Mouse (Mus musculus) forelimb bud, embryonic 11.5 days (tissue): ENCODE measurements around the gene Defa31.
"Not testable (repeated sequence)": the region's sequence is repeated elsewhere in the genome, so short reads cannot be mapped to it uniquely, and the experiment has no call there.

Experiments used
- DNase-seq: peaks from one replicate; pipeline ENCODE4 v3.0.0-alpha.2; 2012; ENCODE audit warnings: low read depth, low spot score

The Defa31 gene

DNA sequence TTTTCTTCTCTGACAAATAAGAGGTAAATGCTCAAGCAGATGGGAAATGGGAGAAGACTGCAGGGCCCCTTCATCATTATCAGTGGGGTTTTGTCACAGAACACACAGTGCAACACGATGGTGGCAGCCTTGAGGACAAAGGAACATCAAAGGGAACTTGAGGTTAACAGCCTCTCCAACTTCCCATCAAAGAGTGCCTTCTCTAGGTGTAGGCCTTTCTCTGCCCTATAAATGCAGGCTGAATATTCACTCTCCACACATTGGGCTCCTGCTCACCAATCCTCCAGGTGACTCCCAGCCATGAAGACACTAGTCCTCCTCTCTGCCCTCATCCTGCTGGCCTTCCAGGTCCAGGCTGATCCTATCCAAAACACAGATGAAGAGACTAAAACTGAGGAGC, at the start of gene Defa31:
Gene Defa31, plus strand, starts transcription at position 301 of the 400 bp plus-strand sequence.
- DNase-seq = not testable (repeated sequence)

DNA sequence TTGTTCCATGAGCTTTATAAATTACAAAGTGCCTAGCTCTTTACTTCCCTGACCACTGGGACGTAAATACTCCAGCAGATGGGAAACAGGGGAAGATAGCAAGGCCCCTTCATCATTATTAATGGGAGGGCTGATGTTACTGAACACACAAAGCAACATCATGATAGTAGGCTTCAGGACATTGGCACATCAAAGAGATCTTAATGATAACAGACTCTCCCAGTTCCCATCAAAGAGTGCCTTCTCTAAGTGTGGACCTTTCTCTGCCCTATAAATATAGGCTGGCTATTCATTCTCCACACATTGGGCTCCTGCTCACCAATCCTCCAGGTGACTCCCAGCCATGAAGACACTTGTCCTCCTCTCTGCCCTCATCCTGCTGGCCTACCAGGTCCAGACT, 29.4 kb upstream of the Defa31 start, which contains the start of gene Defa22:
Gene Defa22, plus strand, starts transcription at position 301 of the 400 bp plus-strand sequence.
- DNase-seq = not testable (repeated sequence)

DNA sequence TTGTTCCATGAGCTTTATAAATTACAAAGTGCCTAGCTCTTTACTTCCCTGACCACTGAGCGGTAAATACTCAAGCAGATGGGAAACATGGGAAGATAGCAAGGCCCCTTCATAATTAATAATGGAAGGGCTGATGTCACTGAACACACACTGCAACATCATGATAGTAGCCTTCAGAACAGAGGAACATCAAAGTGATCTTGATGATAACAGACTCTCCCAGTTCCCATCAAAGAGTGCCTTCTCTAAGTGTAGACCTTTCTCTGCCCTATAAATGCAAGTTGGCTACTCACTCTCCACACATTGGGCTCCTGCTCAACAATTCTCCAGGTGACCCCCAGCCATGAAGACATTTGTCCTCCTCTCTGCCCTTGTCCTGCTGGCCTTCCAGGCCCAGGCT, 9.8 kb downstream of the Defa31 start, which contains the start of gene Gm15293:
Gene Gm15293, plus strand, starts transcription at position 301 of the 400 bp plus-strand sequence.
- DNase-seq = not testable (repeated sequence)
